Mouse (Mus musculus) brain, embryonic 14.5 days (tissue): ENCODE results near the gene Ldah.

Source experiments
- CTCF ChIP-seq: fragments of 200-500 bp; IDR thresholded peaks from 2 replicates; pipeline ENCODE4 v1.5.1; 2012; ENCODE audit warnings: inconsistent platforms, mild to moderate bottlenecking, moderate library complexity, borderline replicate concordance; ENCODE audit not compliant: insufficient read depth, insufficient read length; ENCODE audit errors: extremely low read depth
- POLR2A ChIP-seq: fragments of 200-500 bp; IDR thresholded peaks from 2 replicates; pipeline ENCODE4 v1.6.1; 2012; ENCODE audit warnings: mild to moderate bottlenecking, inconsistent platforms, borderline replicate concordance; ENCODE audit not compliant: poor library complexity, insufficient read depth, insufficient read length, severe bottlenecking; ENCODE audit errors: extremely low read depth

DNA sequence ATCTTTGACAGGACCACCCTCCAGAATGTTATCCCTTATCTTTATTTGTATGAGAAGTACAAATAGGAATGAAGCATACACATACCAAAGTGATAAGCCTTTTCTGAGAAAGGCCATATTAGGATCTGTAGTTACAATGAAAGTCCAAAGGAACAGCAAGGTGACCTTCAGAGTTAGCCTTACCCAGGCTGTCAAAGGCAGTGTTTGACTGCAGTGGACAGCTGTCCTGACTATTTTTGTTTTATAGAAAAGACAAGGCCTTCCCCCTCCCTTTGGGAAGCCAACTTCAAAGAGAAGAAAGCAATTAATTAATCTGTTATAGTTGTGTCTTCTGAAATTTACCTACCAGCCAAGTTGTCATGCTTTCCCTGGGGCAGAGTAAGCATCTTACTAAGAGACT, 23.4 kb upstream of the Ldah start:
- TF ChIP-seq CTCF (no peak), POLR2A (no peak)
